Mouse (Mus musculus): ENCODE data around the gene Col28a1.

GRCm38 (mm10) chr6:8095856-8096255 is 96.6 kb downstream of the Col28a1 start:
- TF ChIP-seq CTCF (conservative IDR thresholded peaks at IDR 0.05; ENCODE audit: low read length) (no peak), POU5F1 (IDR thresholded peaks at IDR 0.05; ENCODE audit: borderline replicate concordance, low read length) (no peak)
